Mouse (Mus musculus): ENCODE measurements at regions not wholly inside any gene's neighbourhood (a gene's known extent, or its start where the extent isn't known, plus 50 kb on each side); places are given as distances from the start of the nearest gene placed in this dataset.
A peak's percentile ranks its signal among the peaks of the same experiment; 100 is the strongest.

- peak; percentile 8 for DNase-seq (ENCODE audit: low read depth, low spot score)
- no peak overlapping the region for H3K9ac ChIP-seq (ENCODE audit: insufficient read depth, low read depth, low read length, poor library complexity, severe bottlenecking)
- no peaks in the 10 kb centered on the region for H3K9me3 ChIP-seq (ENCODE audit: control insufficient read depth, insufficient read depth, low read depth, low read length)
- in situ Hi-C loops (cut with MboI; ENCODE audit: low sequenced_read_pairs in 2 of 2, unreplicated experiment in 2 of 2): no loop called here
- no peak overlapping the region for H3K27ac ChIP-seq (ENCODE audit: insufficient read depth, low read depth, low read length, poor library complexity, severe bottlenecking)
- no peaks in the 10 kb centered on the region for H3K36me3 ChIP-seq (ENCODE audit: control insufficient read depth, insufficient read depth, low read length, poor library complexity, severe bottlenecking)
- H3K4me1 ChIP-seq (ENCODE audit: control insufficient read depth in 2 of 2, insufficient read depth in 2 of 2, low read length in 2 of 2, poor library complexity in 1 of 2): no peaks in the 10 kb centered on the region
- TF ChIP-seq ZC3H11A (IDR thresholded peaks at IDR 0.05; ENCODE audit: borderline replicate concordance, low read depth, low read length) (0 out of 2 replicates have a peak, but pooled peaks have one; percentile 37), ZNF384 (IDR thresholded peaks at IDR 0.05; ENCODE audit: low read depth, low read length) (no peak)
- H3K4me3 ChIP-seq (ENCODE audit: insufficient read depth in 1 of 2, low read depth in 1 of 2, low read length in 2 of 2, poor library complexity in 1 of 2, severe bottlenecking in 1 of 2): no peak overlapping the region
These were observed 373.9 kb upstream of the Nr5a2 start for GRCm38 (mm10) chr1:137334137-137334536.

- Histone ChIP-seq H3K4me1 (ENCODE audit: control insufficient read depth in 2 of 2, insufficient read depth in 2 of 2, low read length in 2 of 2, poor library complexity in 1 of 2) (no peaks in the 10 kb centered on the region), H3K9me3 (ENCODE audit: control insufficient read depth, insufficient read depth, low read depth, low read length) (no peaks in the 10 kb centered on the region), H3K27ac (ENCODE audit: insufficient read depth, low read depth, low read length, poor library complexity, severe bottlenecking) (no peak overlapping the region), H3K4me3 (ENCODE audit: insufficient read depth in 1 of 2, low read depth in 1 of 2, low read length in 2 of 2, poor library complexity in 1 of 2, severe bottlenecking in 1 of 2) (no peak overlapping the region), H3K36me3 (ENCODE audit: control insufficient read depth, insufficient read depth, low read length, poor library complexity, severe bottlenecking) (no peaks in the 10 kb centered on the region), H3K9ac (ENCODE audit: insufficient read depth, low read depth, low read length, poor library complexity, severe bottlenecking) (no peak overlapping the region)
- in situ Hi-C loops (cut with MboI; ENCODE audit: low sequenced_read_pairs in 2 of 2, unreplicated experiment in 2 of 2): no loop called here
- TF ChIP-seq HCFC1 (IDR thresholded peaks at IDR 0.05; ENCODE audit: borderline replicate concordance, insufficient read depth, low read length) (no peak), ZNF384 (IDR thresholded peaks at IDR 0.05; ENCODE audit: low read depth, low read length) (no peak), MAFK (IDR thresholded peaks at IDR 0.05; ENCODE audit: insufficient read depth, low read depth, low read length) (no peak), CHD2 (IDR thresholded peaks at IDR 0.05; ENCODE audit: low read depth, low read length) (no peak), ZC3H11A (IDR thresholded peaks at IDR 0.05; ENCODE audit: borderline replicate concordance, low read depth, low read length) (no peak)
- DNase-seq (ENCODE audit: low read depth, low spot score): no peak
These were observed 372.0 kb upstream of the Nr5a2 start for GRCm38 (mm10) chr1:137332108-137332769.

GRCm38 (mm10) chr1:137331746-137332107 is 371.5 kb upstream of the Nr5a2 start:
- H3K4me1 ChIP-seq (ENCODE audit: control insufficient read depth in 2 of 2, insufficient read depth in 2 of 2, low read length in 2 of 2, poor library complexity in 1 of 2): no peaks in the 10 kb centered on the region
- in situ Hi-C loops (cut with MboI; ENCODE audit: low sequenced_read_pairs in 2 of 2, unreplicated experiment in 2 of 2): no loop called here
- TF ChIP-seq ZC3H11A (IDR thresholded peaks at IDR 0.05; ENCODE audit: borderline replicate concordance, low read depth, low read length) (no peak), CHD2 (IDR thresholded peaks at IDR 0.05; ENCODE audit: low read depth, low read length) (no peak), HCFC1 (IDR thresholded peaks at IDR 0.05; ENCODE audit: borderline replicate concordance, insufficient read depth, low read length) (no peak), ZNF384 (IDR thresholded peaks at IDR 0.05; ENCODE audit: low read depth, low read length) (no peak), MAFK (IDR thresholded peaks at IDR 0.05; ENCODE audit: insufficient read depth, low read depth, low read length) (no peak)
- H3K27ac ChIP-seq (ENCODE audit: insufficient read depth, low read depth, low read length, poor library complexity, severe bottlenecking): no peak overlapping the region
- no peaks in the 10 kb centered on the region for H3K9me3 ChIP-seq (ENCODE audit: control insufficient read depth, insufficient read depth, low read depth, low read length)
- H3K36me3 ChIP-seq (ENCODE audit: control insufficient read depth, insufficient read depth, low read length, poor library complexity, severe bottlenecking): no peaks in the 10 kb centered on the region
- no peak overlapping the region for H3K4me3 ChIP-seq (ENCODE audit: insufficient read depth in 1 of 2, low read depth in 1 of 2, low read length in 2 of 2, poor library complexity in 1 of 2, severe bottlenecking in 1 of 2)
- no peak overlapping the region for H3K9ac ChIP-seq (ENCODE audit: insufficient read depth, low read depth, low read length, poor library complexity, severe bottlenecking)
- no peak for DNase-seq (ENCODE audit: low read depth, low spot score)

- TF ChIP-seq HCFC1 (IDR thresholded peaks at IDR 0.05; ENCODE audit: borderline replicate concordance, insufficient read depth, low read length): no peak
- no peak for TF ChIP-seq ZNF384 (IDR thresholded peaks at IDR 0.05; ENCODE audit: low read depth, low read length)
- TF ChIP-seq CHD2 (IDR thresholded peaks at IDR 0.05; ENCODE audit: low read depth, low read length): no peak
- no peak for TF ChIP-seq MAFK (IDR thresholded peaks at IDR 0.05; ENCODE audit: insufficient read depth, low read depth, low read length)
- TF ChIP-seq ZC3H11A (IDR thresholded peaks at IDR 0.05; ENCODE audit: borderline replicate concordance, low read depth, low read length): no peak
- peak; percentile 9 for DNase-seq (ENCODE audit: low read depth, low spot score)
- in situ Hi-C loops (cut with MboI; ENCODE audit: low sequenced_read_pairs in 2 of 2, unreplicated experiment in 2 of 2): no loop called here
- Histone ChIP-seq H3K9ac (ENCODE audit: insufficient read depth, low read depth, low read length, poor library complexity, severe bottlenecking) (no peak overlapping the region), H3K9me3 (ENCODE audit: control insufficient read depth, insufficient read depth, low read depth, low read length) (no peaks in the 10 kb centered on the region), H3K4me3 (ENCODE audit: insufficient read depth in 1 of 2, low read depth in 1 of 2, low read length in 2 of 2, poor library complexity in 1 of 2, severe bottlenecking in 1 of 2) (no peak overlapping the region), H3K4me1 (ENCODE audit: control insufficient read depth in 2 of 2, insufficient read depth in 2 of 2, low read length in 2 of 2, poor library complexity in 1 of 2) (no peaks in the 10 kb centered on the region), H3K27ac (ENCODE audit: insufficient read depth, low read depth, low read length, poor library complexity, severe bottlenecking) (no peak overlapping the region), H3K36me3 (ENCODE audit: control insufficient read depth, insufficient read depth, low read length, poor library complexity, severe bottlenecking) (no peaks in the 10 kb centered on the region)
These were observed 370.4 kb upstream of the Nr5a2 start for GRCm38 (mm10) chr1:137330634-137331033.

All from ES-E14 (cell line).